Mouse (Mus musculus) G1E (cell line): ENCODE data around the gene Thsd4. TPM values are rescaled to one million over a fixed set of nuclear protein-coding genes. Genes with fewer than 3 reads are reported as not detected.

Experiments used
- ATAC-seq: 2 replicates; pipeline ENCODE4 v1.8.0; 2016; ENCODE audit warnings: mild to moderate bottlenecking; ENCODE audit not compliant: insufficient number of reproducible peaks, poor library complexity, low FRiP score, severe bottlenecking; ENCODE audit errors: extremely low read depth
- DNase-seq: peaks from one replicate; pipeline ENCODE4 v3.0.0; 2012; ENCODE audit warnings: low spot score
- H3K27me3 ChIP-seq: 2 replicates; pipeline ENCODE4 v1.6.1; 2012; ENCODE audit warnings: mild to moderate bottlenecking, low read length, inconsistent platforms; ENCODE audit not compliant: insufficient read depth
- H3K36me3 ChIP-seq: replicated peaks from 2 replicates; pipeline ENCODE3; 2012; ENCODE audit warnings: mild to moderate bottlenecking, inconsistent platforms
- H3K4me1 ChIP-seq: 2 replicates; pipeline ENCODE4 v1.6.1; 2012; ENCODE audit warnings: low read depth, low read length, inconsistent platforms, mixed read lengths; ENCODE audit not compliant: insufficient read depth
- H3K4me3 ChIP-seq: 2 replicates; pipeline ENCODE4 v1.5.1; 2012; ENCODE audit warnings: low read depth, mild to moderate bottlenecking, inconsistent platforms, low read length, moderate library complexity, mixed read lengths
- H3K9me3 ChIP-seq: replicated peaks from 2 replicates; pipeline ENCODE4 v1.6.1; 2012; ENCODE audit warnings: inconsistent platforms
- CTCF ChIP-seq: IDR thresholded peaks from 2 replicates; pipeline ENCODE4 v1.5.1; 2012; ENCODE audit warnings: low read depth, low read length, inconsistent platforms, mixed read lengths
- GATA1 ChIP-seq: IDR thresholded peaks from 2 replicates; pipeline ENCODE4 v1.6.1; 2012; ENCODE audit warnings: borderline replicate concordance, low read length, inconsistent platforms, mixed read lengths
- GATA2 ChIP-seq: IDR thresholded peaks from 2 replicates; pipeline ENCODE4 v1.6.1; 2012; ENCODE audit warnings: low read depth, low read length, inconsistent platforms, borderline replicate concordance
- POLR2AphosphoS5 ChIP-seq: IDR thresholded peaks from 2 replicates; pipeline ENCODE4 v1.6.1; 2012; ENCODE audit warnings: low read depth, low read length, inconsistent platforms; ENCODE audit not compliant: insufficient replicate concordance
- TAL1 ChIP-seq: conservative IDR thresholded peaks from 2 replicates; pipeline ENCODE4 v1.6.1; 2012; ENCODE audit warnings: low read depth, low read length, inconsistent platforms, mixed read lengths
- polyA plus RNA-seq: library from polyadenylated mRNA; stranded (reverse); fragments of >175 nt; gene quantifications from 2 replicates; pipeline ENCODE4 v1.2.3, GENCODE M21; 2012
- total RNA-seq, 2 experiments: library from RNA; stranded (forward) in 1 of 2; stranded (reverse) in 1 of 2; fragments of 200-1000 nt in 1 of 2; fragments of >200 nt in 1 of 2; fragmentation: Nextera tagmentation in 1 of 2; gene quantifications; 2 replicates each; pipeline ENCODE4 v1.2.3; 2014 to 2017

Gene Thsd4
- total and polyA plus RNA-seq, 3 experiments, result 1.8 to 2.8 (median 2.4) TPM

DNA sequence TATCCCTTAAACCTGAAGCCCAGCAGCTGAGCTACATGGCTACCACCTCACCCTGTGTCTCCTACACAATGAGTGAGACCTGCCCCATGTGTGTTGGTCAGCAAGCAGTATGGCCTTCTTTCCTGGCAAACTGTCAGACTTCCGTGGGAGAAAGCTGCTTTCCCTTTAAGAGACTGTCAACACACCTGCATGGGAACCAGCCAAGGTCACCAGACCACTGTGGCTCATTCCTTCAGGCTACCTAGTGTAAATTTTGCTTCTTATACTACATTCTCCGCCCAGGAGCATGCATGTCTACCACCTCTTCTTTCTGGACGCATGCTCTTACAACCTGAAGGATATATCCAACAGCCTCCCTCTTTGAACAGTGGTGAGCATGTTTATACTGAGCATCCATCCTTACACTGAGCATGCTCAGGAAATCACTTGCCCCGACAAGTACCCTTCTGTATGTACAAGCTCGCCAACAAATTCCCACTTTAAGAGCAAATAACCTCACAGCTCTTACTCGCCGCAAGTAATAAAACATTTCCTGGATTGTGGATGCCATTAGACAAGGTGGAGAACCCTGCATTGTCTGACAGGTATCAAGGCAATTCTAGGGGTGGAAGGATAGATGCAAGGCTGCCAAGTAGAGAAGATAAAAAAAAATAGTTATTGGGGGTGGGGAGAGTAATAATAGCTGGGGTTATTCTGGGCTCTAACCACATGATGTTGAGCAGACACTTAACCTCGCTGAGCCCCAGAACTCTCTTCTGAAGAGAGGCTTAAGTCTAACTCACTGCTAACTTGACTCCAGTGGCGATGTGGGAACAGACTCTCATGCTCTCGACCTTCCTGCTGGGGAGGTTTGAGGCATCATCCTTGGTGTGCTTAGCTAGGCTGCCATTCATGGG lies 7.8 kb upstream of the Thsd4 start:
- DNase-seq (no peak), ATAC-seq (no peak)
- Histone ChIP-seq H3K4me3 (no peak overlapping the region), H3K4me1 (peaks cover 6% of the 10 kb centered on the region; the same call in 1 of the 2 replicates), H3K9me3 (no peaks in the 10 kb centered on the region), H3K27me3 (peaks cover 4% of the 10 kb centered on the region; the same call in 1 of the 2 replicates), H3K36me3 (peaks cover 14% of the 10 kb centered on the region)
- TF ChIP-seq TAL1, result no peak
- no peak for TF ChIP-seq GATA2
- TF ChIP-seq GATA1, result no peak
- no peak for TF ChIP-seq CTCF
- no peak for TF ChIP-seq POLR2AphosphoS5

DNA sequence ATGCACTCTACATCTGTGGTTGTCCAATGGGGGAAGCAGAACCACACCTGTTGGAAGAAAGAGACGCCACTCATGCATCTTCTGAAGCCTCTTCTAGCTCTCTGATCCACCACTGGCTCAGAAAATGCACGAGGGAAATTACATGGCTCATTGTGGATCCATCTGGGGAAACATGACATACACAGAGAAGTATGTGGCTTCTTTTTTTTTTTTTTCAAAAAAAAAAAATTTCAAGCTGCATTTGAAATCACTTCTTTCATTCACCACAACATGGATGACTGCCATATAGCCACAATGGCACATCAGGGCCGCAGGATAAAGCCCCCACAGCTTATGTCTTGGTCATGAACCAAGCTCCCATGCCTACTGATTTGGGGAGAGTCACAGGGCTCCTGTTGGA lies 6.4 kb upstream of the Thsd4 start:
- peaks cover 12% of the 10 kb centered on the region for H3K36me3 ChIP-seq
- peaks cover 6% of the 10 kb centered on the region; the same call in 1 of the 2 replicates for H3K4me1 ChIP-seq
- no peak overlapping the region for H3K4me3 ChIP-seq
- H3K27me3 ChIP-seq, result peaks cover 4% of the 10 kb centered on the region; the same call in 1 of the 2 replicates
- no peak for DNase-seq
- no peak for ATAC-seq
- TF ChIP-seq CTCF (no peak), GATA1 (no peak), TAL1 (no peak), GATA2 (no peak), POLR2AphosphoS5 (no peak)
- no peaks in the 10 kb centered on the region for H3K9me3 ChIP-seq

DNA sequence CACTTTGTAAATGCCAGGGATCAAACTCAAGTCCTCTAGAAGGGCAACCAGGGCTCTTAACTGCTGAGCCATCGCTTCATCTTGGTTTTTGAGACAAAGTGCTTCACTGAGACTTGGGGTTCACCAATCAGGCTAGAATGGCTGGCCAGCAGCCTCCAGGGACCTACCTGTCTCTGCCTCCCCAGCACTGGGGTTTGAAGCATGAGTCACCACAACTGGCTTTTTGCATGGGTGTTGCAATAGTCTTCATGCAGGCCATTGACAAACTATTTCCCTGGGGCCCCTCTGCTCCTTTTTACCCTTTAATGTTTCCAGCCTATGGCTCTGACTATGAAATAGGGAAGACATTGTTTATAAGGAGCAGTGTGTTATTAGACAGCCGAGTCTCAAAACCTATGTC lies 6.0 kb upstream of the Thsd4 start:
- peaks cover 9% of the 10 kb centered on the region; the same call in 1 of the 2 replicates for H3K4me1 ChIP-seq
- peaks cover 12% of the 10 kb centered on the region for H3K36me3 ChIP-seq
- TF ChIP-seq CTCF, result no peak
- no peak for TF ChIP-seq TAL1
- no peak for TF ChIP-seq POLR2AphosphoS5
- no peak for TF ChIP-seq GATA2
- no peak for TF ChIP-seq GATA1
- ATAC-seq, result no peak
- no peak overlapping the region for H3K4me3 ChIP-seq
- no peak for DNase-seq
- H3K27me3 ChIP-seq, result peaks cover 4% of the 10 kb centered on the region; the same call in 1 of the 2 replicates
- no peaks in the 10 kb centered on the region for H3K9me3 ChIP-seq

DNA sequence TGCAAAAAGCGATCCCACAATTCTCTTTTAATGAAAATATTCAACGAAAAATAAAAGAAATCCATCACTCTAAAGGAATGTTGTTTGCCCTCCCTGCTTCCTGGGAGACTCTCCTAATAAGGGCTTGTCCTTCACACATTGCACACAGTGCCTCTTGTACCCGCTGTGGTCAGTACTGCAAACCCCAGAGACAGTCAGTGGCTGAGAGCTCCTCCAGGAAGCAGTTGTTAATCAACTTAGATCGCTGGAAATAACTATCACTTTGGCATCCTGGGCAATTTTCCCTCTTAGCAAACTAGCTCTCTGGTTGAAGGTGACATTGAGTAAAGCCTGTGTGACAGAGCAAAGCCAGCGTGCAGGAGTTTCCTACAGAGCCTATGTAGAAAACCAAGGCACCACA lies 5.2 kb upstream of the Thsd4 start:
- Histone ChIP-seq H3K27me3 (peaks cover 11% of the 10 kb centered on the region; the same call in 1 of the 2 replicates), H3K9me3 (no peaks in the 10 kb centered on the region), H3K36me3 (peaks cover 12% of the 10 kb centered on the region), H3K4me3 (no peak overlapping the region), H3K4me1 (peaks cover 13% of the 10 kb centered on the region)
- no peak for TF ChIP-seq GATA2
- no peak for TF ChIP-seq POLR2AphosphoS5
- TF ChIP-seq TAL1, result no peak
- no peak for TF ChIP-seq GATA1
- no peak for TF ChIP-seq CTCF
- no peak for DNase-seq
- no peak for ATAC-seq

DNA sequence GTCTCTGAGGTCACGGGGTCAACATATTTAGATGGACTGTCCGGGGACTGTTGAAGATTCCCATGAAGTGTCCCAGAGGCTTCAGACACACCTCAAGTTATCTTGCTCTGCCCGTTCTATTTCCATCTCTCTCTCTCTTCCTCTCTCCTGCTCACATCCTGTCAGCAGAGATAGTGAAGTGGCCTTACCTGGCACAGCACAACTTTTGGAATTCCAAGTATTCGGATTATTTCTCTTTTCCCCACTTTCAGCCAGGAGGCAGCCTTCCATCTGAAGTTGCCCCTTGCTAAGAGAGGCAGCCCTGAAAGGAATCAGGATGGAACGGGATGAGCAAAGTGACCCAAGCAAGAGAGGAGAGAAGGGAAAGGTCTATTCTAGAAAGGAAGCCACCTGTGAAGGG lies 4.3 kb upstream of the Thsd4 start:
- H3K4me1 ChIP-seq, result peaks cover 20% of the 10 kb centered on the region
- DNase-seq (no peak), ATAC-seq (no peak)
- H3K4me3 ChIP-seq, result no peak overlapping the region
- H3K36me3 ChIP-seq, result peaks cover 11% of the 10 kb centered on the region
- H3K9me3 ChIP-seq, result no peaks in the 10 kb centered on the region
- H3K27me3 ChIP-seq, result peaks cover 18% of the 10 kb centered on the region
- TF ChIP-seq GATA2, result no peak
- no peak for TF ChIP-seq TAL1
- TF ChIP-seq GATA1, result no peak
- no peak for TF ChIP-seq CTCF
- TF ChIP-seq POLR2AphosphoS5, result no peak

DNA sequence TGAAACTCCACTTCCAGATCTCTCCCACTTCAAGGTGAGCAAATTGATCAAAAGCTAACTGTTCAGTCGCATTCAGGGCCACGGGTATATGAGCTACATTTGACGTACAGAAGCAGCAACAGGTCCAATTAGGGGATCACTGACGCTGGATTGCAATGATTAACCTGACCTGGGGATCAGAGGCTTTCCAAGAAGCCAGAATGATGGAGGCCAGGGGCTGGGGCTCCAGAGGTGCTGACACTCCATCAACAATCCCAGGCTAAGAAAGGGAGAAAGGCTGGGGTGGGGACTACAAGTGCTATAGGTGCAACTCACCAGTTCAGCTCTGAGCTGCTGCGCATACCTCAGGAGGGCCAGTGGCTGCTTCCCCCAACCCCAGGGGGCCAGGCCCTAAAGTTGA lies 703 bp downstream of the Thsd4 start:
- H3K4me1 ChIP-seq, result peaks cover 18% of the 10 kb centered on the region
- H3K36me3 ChIP-seq, result peaks cover 5% of the 10 kb centered on the region
- TF ChIP-seq CTCF, result no peak
- no peak for TF ChIP-seq TAL1
- TF ChIP-seq GATA1, result no peak
- no peak for TF ChIP-seq POLR2AphosphoS5
- no peak for TF ChIP-seq GATA2
- DNase-seq (no peak), ATAC-seq (no peak)
- H3K4me3 ChIP-seq, result no peak overlapping the region; the same call in 1 of the 2 replicates
- no peaks in the 10 kb centered on the region for H3K9me3 ChIP-seq
- H3K27me3 ChIP-seq, result peaks cover 48% of the 10 kb centered on the region
